8 mouse cellular contexts compared by ENCODE assay signal in the genomic region with DNA sequence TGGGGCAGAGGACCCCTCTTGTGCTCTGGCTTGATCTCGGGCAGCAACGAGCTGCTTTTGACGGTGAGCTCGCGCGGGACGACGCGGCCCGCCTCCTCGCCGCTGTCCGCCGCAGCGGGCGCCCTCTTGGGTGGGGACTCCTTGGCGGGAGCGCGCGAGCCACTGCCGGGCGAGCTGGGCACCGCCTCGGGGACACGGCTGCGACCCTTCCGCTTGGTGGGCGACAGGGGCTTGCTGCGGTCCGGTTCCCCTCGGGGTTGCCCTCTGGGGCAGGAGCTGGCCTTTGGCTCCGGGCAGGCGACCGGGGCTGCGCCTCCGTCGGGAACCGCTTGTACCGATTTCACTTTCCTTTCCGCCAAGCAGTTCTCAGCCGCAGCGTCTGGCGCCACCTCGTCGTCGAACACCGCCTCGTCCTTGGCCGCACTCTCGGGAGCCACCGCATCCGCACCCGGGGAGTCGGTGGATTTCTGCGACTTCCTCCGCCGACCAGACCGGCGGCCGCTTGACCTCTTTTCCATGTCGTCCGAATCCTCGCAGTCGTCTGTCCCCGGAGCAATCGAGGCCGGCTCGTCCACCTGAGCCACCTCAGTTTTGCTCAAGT.
A peak's percentile ranks its signal among the peaks of the same experiment; 100 is the strongest.
DNase-seq lines count a peak whose midpoint lies in the region; ATAC-seq and TF ChIP-seq lines count a peak whose summit lies in the region.

No protein-coding gene starts in this region.

- no peaks in the 10 kb centered on the region for H3K27me3 ChIP-seq in kidney, adult 2 months (replicated peaks; ENCODE audit: control insufficient read depth, insufficient read depth, low read length)
- peaks cover 50% of the 10 kb centered on the region for H3K27me3 ChIP-seq in lung, embryonic 16.5 days (ENCODE audit: control insufficient read depth, insufficient read depth, low read depth, low read length)

- H3K9ac ChIP-seq in lung, embryonic 16.5 days (ENCODE audit: low read length), result peak overlapping the region; percentile 69

- peak overlapping the region; percentile 66 for H3K4me2 ChIP-seq in lung, embryonic 16.5 days (ENCODE audit: low read depth, low read length)

- no peak overlapping the region for H3K27ac ChIP-seq in layer of hippocampus, adult 2 months
- H3K27ac ChIP-seq in kidney, adult 2 months (ENCODE audit: insufficient read depth, low read depth, low read length), result no peak overlapping the region; the same call in 1 of the 2 replicates
- no peak overlapping the region for H3K27ac ChIP-seq in lung, embryonic 16.5 days (ENCODE audit: low read length)

- no peak for TF ChIP-seq POLR2A in kidney, adult 2 months (IDR thresholded peaks at IDR 0.05; ENCODE audit: low read depth, low read length)

- peaks cover 7% of the 10 kb centered on the region; the same call in 1 of the 2 replicates for H3K4me1 ChIP-seq in kidney, adult 2 months (ENCODE audit: control insufficient read depth, insufficient read depth, low read length)
- H3K4me1 ChIP-seq in lung, embryonic 16.5 days (replicated peaks; ENCODE audit: control insufficient read depth, insufficient read depth, low read length), result peaks cover 17% of the 10 kb centered on the region

- peak; percentile 56; the same call in 1 of the 2 replicates for ATAC-seq in lung, embryonic 16.5 days (ENCODE audit: low read depth)
- peak; percentile 71 for ATAC-seq in neutrophil, adult 5-6 weeks (ENCODE audit: extremely low read depth, insufficient number of reproducible peaks, low FRiP score, poor library complexity, severe bottlenecking)

- peak; percentile 52 for TF ChIP-seq CTCF in layer of hippocampus, adult 2 months (conservative IDR thresholded peaks at IDR 0.05)
- TF ChIP-seq CTCF in kidney, adult 2 months (conservative IDR thresholded peaks at IDR 0.05; ENCODE audit: insufficient read depth, insufficient read length, low read depth, low read length), result peak; percentile 33

- DNase-seq in layer of hippocampus, adult 2 months (ENCODE audit: low spot score in 2 of 2), result peak in 1 of 2 experiments; percentile 14
- DNase-seq in layer of hippocampus, postnatal 36 days, result no peak
- peak; percentile 35 for DNase-seq in embryo, embryonic 10 days (ENCODE audit: low spot score)
- DNase-seq in heart, adult 9 months (ENCODE audit: low spot score in 2 of 2), result peak; percentile 57 to 62
- DNase-seq in kidney, adult 2 months, result peak; percentile 80
- peak; percentile 72 to 73 for DNase-seq in thymus, postnatal 36 days

- H3K9me3 ChIP-seq in lung, embryonic 16.5 days (ENCODE audit: control insufficient read depth, low read length), result no peaks in the 10 kb centered on the region

- no peaks in the 10 kb centered on the region for H3K36me3 ChIP-seq in kidney, adult 2 months (ENCODE audit: control insufficient read depth, insufficient read depth, low read length)
- no peaks in the 10 kb centered on the region for H3K36me3 ChIP-seq in lung, embryonic 16.5 days (ENCODE audit: control insufficient read depth, insufficient read depth, low read length)

- H3K4me3 ChIP-seq in layer of hippocampus, adult 2 months, result peak overlapping the region; percentile 53
- H3K4me3 ChIP-seq in kidney, adult 2 months (ENCODE audit: insufficient read depth, low read depth, low read length), result peak overlapping the region; percentile 70
- peak overlapping the region; percentile 76 for H3K4me3 ChIP-seq in lung, embryonic 16.5 days (ENCODE audit: low read length)

- WGBS in kidney, adult 2 months, result 8% methylated on average over 68 of the region's 68 CpGs
- WGBS in lung, embryonic 16.5 days, result 0% methylated on average over 68 of the region's 68 CpGs

Comparison
In these comparisons a context has a peak if more than half of its experiments do, and no peak if none do; other contexts are left out.
1. DNase-seq: peak in embryo, embryonic 10 days (single experiment), heart, adult 9 months (2 of 2), kidney, adult 2 months (single experiment) and thymus, postnatal 36 days (2 of 2); none in layer of hippocampus, postnatal 36 days (0 of 2).
2. Peak in every context shown above with its lines, with median percentiles within 50 percentile points of each other: H3K4me3 ChIP-seq.